Mouse (Mus musculus) CH12.LX (cell line): ENCODE measurements around the gene Fam78b. TPM values are rescaled to one million over a fixed set of nuclear protein-coding genes. Genes with fewer than 3 reads are reported as not detected.

Experiments used
- DNase-seq: peaks from one replicate; pipeline ENCODE4 v3.0.0-alpha.2; 2013; ENCODE audit errors: extremely low read depth
- H3K27ac ChIP-seq: 2 replicates; pipeline ENCODE4 v1.5.1; 2012; ENCODE audit warnings: low read depth, mild to moderate bottlenecking, control low read depth, moderate library complexity; ENCODE audit not compliant: insufficient read depth
- H3K27me3 ChIP-seq: replicated peaks from 2 replicates; pipeline ENCODE3; 2012; ENCODE audit warnings: inconsistent platforms
- H3K36me3 ChIP-seq, 2 experiments: replicated peaks in 1 of 2; 2 replicates each; pipeline versions ENCODE3 to v1.6.1; 2012; ENCODE audit warnings: inconsistent platforms in 1 of 2, low read length in 1 of 2, mild to moderate bottlenecking in 1 of 2, mixed read lengths in 1 of 2, moderate library complexity in 1 of 2; ENCODE audit not compliant: control insufficient read depth in 1 of 2, insufficient read depth in 1 of 2
- H3K4me1 ChIP-seq, 2 experiments: 2 replicates each; pipeline ENCODE4 v1.6.1; 2012; ENCODE audit warnings: inconsistent platforms in 1 of 2, moderate library complexity in 1 of 2; ENCODE audit not compliant: insufficient read depth in 2 of 2, control insufficient read depth in 1 of 2
- H3K4me2 ChIP-seq: 2 replicates; pipeline ENCODE4 v1.6.1; 2012; ENCODE audit warnings: low read depth, mild to moderate bottlenecking, control low read depth; ENCODE audit not compliant: poor library complexity, insufficient read depth, severe bottlenecking
- H3K4me3 ChIP-seq, 3 experiments: fragments of 150-350 bp in 1 of 3; sonication (generic) in 1 of 3; replicated peaks in 1 of 3; 2 replicates each; pipeline versions ENCODE3 to v1.5.1; 2011 to 2012; ENCODE audit warnings: low read depth in 2 of 3, low read length in 2 of 3, mild to moderate bottlenecking in 2 of 3, moderate library complexity in 2 of 3, control low read depth in 1 of 3, improper control_type of control experiment in 1 of 3, inconsistent platforms in 1 of 3, mixed read lengths in 1 of 3; ENCODE audit not compliant: poor library complexity in 1 of 3
- H3K79me2 ChIP-seq: replicated peaks from 2 replicates; pipeline ENCODE4 v1.6.1; 2012; ENCODE audit warnings: mild to moderate bottlenecking, moderate library complexity; ENCODE audit not compliant: control insufficient read depth, poor library complexity, insufficient read depth, severe bottlenecking; ENCODE audit errors: extremely low read depth
- H3K9ac ChIP-seq: 2 replicates; pipeline ENCODE4 v1.6.1; 2012; ENCODE audit warnings: low read depth, mild to moderate bottlenecking, control low read depth, moderate library complexity; ENCODE audit not compliant: insufficient read depth
- H3K9me3 ChIP-seq: replicated peaks from 2 replicates; pipeline ENCODE3; 2012; ENCODE audit warnings: low read length, inconsistent platforms, mixed read lengths
- BHLHE40 ChIP-seq: IDR thresholded peaks from 2 replicates; pipeline ENCODE4 v1.6.1; 2011; ENCODE audit warnings: mild to moderate bottlenecking, low read depth, low read length, improper control_type of control experiment
- CHD2 ChIP-seq: IDR thresholded peaks from 2 replicates; pipeline ENCODE4 v1.6.1; 2011; ENCODE audit warnings: low read length, improper control_type of control experiment
- EP300 ChIP-seq: IDR thresholded peaks from 2 replicates; pipeline ENCODE4 v1.6.1; 2011; ENCODE audit warnings: low read length, improper control_type of control experiment
- ETS1 ChIP-seq: conservative IDR thresholded peaks from 2 replicates; pipeline ENCODE4 v1.6.1; 2012; ENCODE audit warnings: low read depth, mild to moderate bottlenecking, inconsistent platforms, low read length, improper control_type of control experiment, moderate library complexity
- GABPA ChIP-seq: IDR thresholded peaks from 2 replicates; pipeline ENCODE4 v1.6.1; 2012; ENCODE audit warnings: low read depth, low read length, improper control_type of control experiment, inconsistent platforms; ENCODE audit not compliant: insufficient replicate concordance
- HCFC1 ChIP-seq: IDR thresholded peaks from 2 replicates; pipeline ENCODE4 v1.6.1; 2012; ENCODE audit warnings: low read depth, mild to moderate bottlenecking, inconsistent platforms, low read length, improper control_type of control experiment
- JUND ChIP-seq: conservative IDR thresholded peaks from 2 replicates; pipeline ENCODE4 v1.6.1; 2011; ENCODE audit warnings: low read depth, low read length, improper control_type of control experiment
- MAX ChIP-seq: IDR thresholded peaks from 2 replicates; pipeline ENCODE4 v1.6.1; 2011; ENCODE audit warnings: low read length, improper control_type of control experiment
- MAZ ChIP-seq: IDR thresholded peaks from 2 replicates; pipeline ENCODE4 v1.6.1; 2012; ENCODE audit warnings: low read depth, mild to moderate bottlenecking, inconsistent platforms, low read length, improper control_type of control experiment, moderate library complexity
- NELFE ChIP-seq: IDR thresholded peaks from 2 replicates; pipeline ENCODE4 v1.6.1; 2011; ENCODE audit warnings: low read depth, low read length, improper control_type of control experiment
- NRF1 ChIP-seq: IDR thresholded peaks from 2 replicates; pipeline ENCODE4 v1.6.1; 2014; ENCODE audit warnings: low read depth, mild to moderate bottlenecking, inconsistent platforms, low read length, improper control_type of control experiment, moderate library complexity
- PAX5 ChIP-seq: IDR thresholded peaks from 2 replicates; pipeline ENCODE4 v1.6.1; 2012; ENCODE audit warnings: low read length, inconsistent platforms, mixed read lengths
- SIN3A ChIP-seq: IDR thresholded peaks from 2 replicates; pipeline ENCODE4 v1.6.1; 2012; ENCODE audit warnings: low read length, improper control_type of control experiment, inconsistent platforms
- TBP ChIP-seq: conservative IDR thresholded peaks from 2 replicates; pipeline ENCODE4 v1.6.1; 2011; ENCODE audit warnings: low read depth, low read length, improper control_type of control experiment
- TCF12 ChIP-seq: IDR thresholded peaks from 2 replicates; pipeline ENCODE4 v1.6.1; 2014; ENCODE audit warnings: low read depth, mild to moderate bottlenecking, inconsistent platforms, low read length, improper control_type of control experiment
- ZC3H11A ChIP-seq: IDR thresholded peaks from 2 replicates; pipeline ENCODE4 v1.6.1; 2012; ENCODE audit warnings: low read depth, mild to moderate bottlenecking, inconsistent platforms, low read length, improper control_type of control experiment
- ZKSCAN1 ChIP-seq: IDR thresholded peaks from 2 replicates; pipeline ENCODE4 v1.6.1; 2012; ENCODE audit warnings: low read depth, inconsistent platforms, low read length, improper control_type of control experiment, borderline replicate concordance
- ZMIZ1 ChIP-seq: IDR thresholded peaks from 2 replicates; pipeline ENCODE4 v1.6.1; 2012; ENCODE audit warnings: low read depth, mild to moderate bottlenecking, inconsistent platforms, low read length, improper control_type of control experiment
- dilution Hi-C: fragments of 300-500 bp; cut with MboI; formaldehyde crosslinking; loops from 2 replicates; pipeline ENCODE4 v1.14.3; 2020; ENCODE audit warnings: low sequenced_read_pairs; ENCODE audit not compliant: extremely low pct_unique_long_range_greater_than_20kb, extremely low pct_ligation_motif_present
- in situ Hi-C: fragments of 300-500 bp; cut with MboI; formaldehyde crosslinking; loops from 3 replicates; pipeline ENCODE4 v1.14.3; 2019; ENCODE audit warnings: low sequenced_read_pairs, low pct_ligation_motif_present, low pct_unique_long_range_greater_than_20kb, mixed read lengths
- polyA plus RNA-seq: library from polyadenylated mRNA; unstranded; fragments of >175 nt; gene quantifications from 2 replicates; pipeline ENCODE4 v1.2.1, GENCODE M21; 2012; ENCODE audit warnings: low read depth; ENCODE audit not compliant: insufficient read length
- total RNA-seq, 2 experiments: library from RNA; depleted of rRNA; stranded (reverse); fragments of 300-350 nt in 1 of 2; fragments of >200 nt in 1 of 2; gene quantifications; 2 replicates each; pipeline ENCODE4 v1.2.3; 2012 to 2014

Fam78b gene
- total and polyA plus RNA-seq, 3 experiments = not detected

GRCm38 (mm10) chr1:167022001-167022424 lies 20.8 kb downstream of the Fam78b start:
- Histone ChIP-seq H3K4me1 (no peaks in the 10 kb centered on the region), H3K9ac (no peak overlapping the region), H3K36me3 (no peaks in the 10 kb centered on the region), H3K79me2 (no peaks in the 10 kb centered on the region), H3K9me3 (peaks cover 2% of the 10 kb centered on the region), H3K4me3 (no peak overlapping the region), H3K4me2 (no peak overlapping the region), H3K27ac (no peak overlapping the region), H3K27me3 (peaks cover 70% of the 10 kb centered on the region)
- dilution Hi-C loops = no loop called here
- DNase-seq = no peak
- TF ChIP-seq ZKSCAN1 = no peak
- TF ChIP-seq GABPA = no peak
- no peak for TF ChIP-seq HCFC1
- no peak for TF ChIP-seq JUND
- no peak for TF ChIP-seq PAX5
- TF ChIP-seq ETS1 = no peak
- no peak for TF ChIP-seq TCF12
- TF ChIP-seq NELFE = no peak
- in situ Hi-C loops = loop anchor here (25.0 kb wide), 1 partner anchor 585 kb away; no protein-coding TSS in a partner anchor

GRCm38 (mm10) chr1:167022541-167023121 lies 21.4 kb downstream of the Fam78b start:
- in situ Hi-C loops = loop anchor here (25.0 kb wide), 1 partner anchor 585 kb away; no protein-coding TSS in a partner anchor
- H3K36me3 ChIP-seq = no peaks in the 10 kb centered on the region
- TF ChIP-seq CHD2 (no peak), TBP (no peak), ZMIZ1 (no peak), ZC3H11A (no peak), BHLHE40 (no peak), NRF1 (no peak), SIN3A (no peak), EP300 (no peak), MAZ (no peak), MAX (no peak)

More at GRCm38 (mm10) chr1:167022541-167023121, 21.4 kb downstream of the Fam78b start:
- Histone ChIP-seq H3K9me3 (peaks cover 7% of the 10 kb centered on the region), H3K79me2 (no peaks in the 10 kb centered on the region), H3K9ac (no peak overlapping the region), H3K4me2 (no peak overlapping the region), H3K27ac (no peak overlapping the region), H3K4me3 (no peak overlapping the region), H3K4me1 (no peaks in the 10 kb centered on the region), H3K27me3 (peaks cover 65% of the 10 kb centered on the region)
- dilution Hi-C loops = no loop called here
- DNase-seq = no peak
